Mouse (Mus musculus) embryonic facial prominence, embryonic 11.5 days (tissue): ENCODE data around the gene Sik3. TPM values are rescaled to one million over a fixed set of nuclear protein-coding genes. Genes with fewer than 3 reads are reported as not detected.

Experiments
- ATAC-seq: fragments of 200-750 bp; cut with Nextera tagmentation; replicated peaks from 2 replicates; pipeline ENCODE4 v1.8.0; 2017; ENCODE audit warnings: low read depth; ENCODE audit not compliant: insufficient number of reproducible peaks, low FRiP score, low TSS enrichment
- DNase-seq: peaks from one replicate; pipeline ENCODE4 v3.0.0-alpha.2; 2015; ENCODE audit warnings: low spot score
- H3K27ac ChIP-seq: fragments of 300-500 bp; sonication (generic); replicated peaks from 2 replicates; pipeline ENCODE4 v1.5.1; 2014; ENCODE audit warnings: mild to moderate bottlenecking, low read depth, low read length, control low read depth
- H3K27me3 ChIP-seq: fragments of 300-500 bp; sonication (generic); 2 replicates; pipeline ENCODE4 v1.6.1; 2014; ENCODE audit warnings: mild to moderate bottlenecking, low read length, moderate library complexity, mixed read lengths; ENCODE audit not compliant: control insufficient read depth, insufficient read depth
- H3K36me3 ChIP-seq: fragments of 300-500 bp; sonication (generic); replicated peaks from 2 replicates; pipeline ENCODE4 v1.6.1; 2014; ENCODE audit warnings: low read depth, mild to moderate bottlenecking, low read length, moderate library complexity, mixed read lengths; ENCODE audit not compliant: control insufficient read depth, insufficient read depth
- H3K4me1 ChIP-seq: fragments of 300-500 bp; sonication (generic); 2 replicates; pipeline ENCODE4 v1.6.1; 2014; ENCODE audit warnings: low read length, mixed read lengths; ENCODE audit not compliant: control insufficient read depth, insufficient read depth
- H3K4me2 ChIP-seq: fragments of 300-500 bp; sonication (generic); 2 replicates; pipeline ENCODE4 v1.6.1; 2014; ENCODE audit warnings: low read depth, mild to moderate bottlenecking, control low read depth, low read length, moderate library complexity
- H3K4me3 ChIP-seq: fragments of 300-500 bp; sonication (generic); 2 replicates; pipeline ENCODE4 v1.5.1; 2014; ENCODE audit warnings: low read depth, low read length, control low read depth
- H3K9ac ChIP-seq: fragments of 300-500 bp; sonication (generic); replicated peaks from 2 replicates; pipeline ENCODE4 v1.6.1; 2014; ENCODE audit warnings: mild to moderate bottlenecking, control low read depth, low read length
- H3K9me3 ChIP-seq: fragments of 300-500 bp; sonication (generic); replicated peaks from 2 replicates; pipeline ENCODE4 v1.6.1; 2016; ENCODE audit warnings: mild to moderate bottlenecking, low read length, inconsistent platforms, mixed read lengths; ENCODE audit not compliant: control insufficient read depth
- WGBS: fragments of 180-500 bp; shearing (Covaris S2); extraction: QIAGEN DNeasy Blood & Tissue Kit; methylation state at CpG from one replicate; pipeline ENCODE4 v1.1.7; 2014; 5-methylcytosine and 5-hydroxymethylcytosine counted together
- polyA plus RNA-seq: library from polyadenylated mRNA; unstranded; fragments of >200 nt; fragmentation: Nextera tagmentation; extraction: Ambion mirVana; gene quantifications from 2 replicates; pipeline ENCODE4 v1.2.1, GENCODE M21; 2014

The Sik3 gene
- polyA plus RNA-seq, 1 experiment from 2014 or later = 8.2 TPM

DNA sequence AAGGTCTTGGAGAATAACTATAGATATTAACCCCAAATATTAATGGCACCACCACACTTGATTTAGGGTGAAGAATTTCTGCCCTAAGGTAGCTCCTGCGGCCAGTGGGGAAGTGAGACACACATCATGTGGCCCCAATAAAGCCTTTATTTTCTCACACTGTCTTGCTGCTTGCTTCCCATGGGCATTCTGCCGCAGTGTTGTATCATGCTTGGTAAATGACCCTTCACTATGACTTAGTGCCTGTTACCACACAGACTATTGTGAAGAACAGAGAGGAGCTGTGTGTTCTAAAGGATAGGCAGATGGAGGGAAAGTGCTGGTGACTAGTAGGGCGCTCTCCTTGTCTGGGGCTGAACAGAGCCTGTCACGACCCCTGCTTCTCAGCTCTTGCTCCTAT lies 54.1 kb downstream of the Sik3 start:
- H3K4me2 ChIP-seq = no peak overlapping the region
- no peak overlapping the region for H3K27ac ChIP-seq
- ATAC-seq = no peak
- WGBS = 62% methylated on average over 4 of the region's 4 CpGs
- H3K4me1 ChIP-seq = no peaks in the 10 kb centered on the region
- H3K27me3 ChIP-seq = no peaks in the 10 kb centered on the region
- H3K9ac ChIP-seq = no peak overlapping the region
- no peak for DNase-seq
- H3K36me3 ChIP-seq = no peaks in the 10 kb centered on the region
- no peaks in the 10 kb centered on the region for H3K9me3 ChIP-seq
- H3K4me3 ChIP-seq = no peak overlapping the region

DNA sequence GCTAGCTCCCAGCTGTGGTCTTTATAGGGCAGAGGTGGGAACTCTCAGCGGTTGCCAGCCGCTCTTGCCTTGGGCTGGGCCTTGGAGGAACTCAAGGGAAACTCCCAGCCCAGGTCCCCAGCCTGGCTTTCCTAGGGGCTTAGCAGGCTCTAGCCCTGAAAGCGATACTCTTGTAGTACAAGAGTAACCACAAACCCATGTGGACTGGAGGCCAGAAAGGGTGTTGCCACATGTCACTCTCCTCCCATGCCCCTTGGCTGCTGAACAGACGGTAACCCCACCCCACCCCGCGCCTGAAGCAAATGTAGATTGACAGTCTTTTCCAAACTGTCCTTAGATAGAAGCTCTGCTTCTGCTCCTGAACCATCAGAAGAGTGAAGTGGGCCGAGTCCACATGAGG lies 55.1 kb downstream of the Sik3 start:
- H3K27ac ChIP-seq = no peak overlapping the region
- peak; percentile 50 for DNase-seq
- H3K36me3 ChIP-seq = no peaks in the 10 kb centered on the region
- no peaks in the 10 kb centered on the region for H3K27me3 ChIP-seq
- H3K4me3 ChIP-seq = no peak overlapping the region
- H3K4me2 ChIP-seq = no peak overlapping the region
- H3K9me3 ChIP-seq = no peaks in the 10 kb centered on the region
- no peak for ATAC-seq
- WGBS = 47% methylated on average over 7 of the region's 7 CpGs
- no peak overlapping the region for H3K9ac ChIP-seq
- no peaks in the 10 kb centered on the region for H3K4me1 ChIP-seq

DNA sequence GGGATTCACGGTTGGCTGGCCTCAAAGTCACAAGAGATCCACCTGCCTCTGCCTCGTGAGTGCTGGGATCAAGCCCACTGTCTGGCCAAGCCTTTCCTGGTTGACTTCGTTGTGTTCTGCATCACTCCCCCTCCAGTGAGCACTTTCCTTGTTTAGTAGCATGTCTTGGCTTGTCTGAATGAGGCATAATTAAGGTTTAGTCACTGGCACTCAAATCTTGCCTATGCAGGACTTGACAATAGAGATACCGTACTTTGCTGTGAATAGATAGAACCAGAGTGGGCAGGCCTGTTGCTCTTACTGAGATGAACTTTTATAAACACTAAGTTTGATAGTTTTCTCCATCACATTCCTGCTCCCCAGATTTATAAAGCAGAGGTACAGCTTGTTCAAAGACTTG lies 56.4 kb downstream of the Sik3 start:
- 85% methylated on average over 4 of the region's 4 CpGs for WGBS
- no peak overlapping the region for H3K4me2 ChIP-seq
- no peaks in the 10 kb centered on the region for H3K9me3 ChIP-seq
- H3K4me1 ChIP-seq = no peaks in the 10 kb centered on the region
- H3K27me3 ChIP-seq = no peaks in the 10 kb centered on the region
- H3K9ac ChIP-seq = no peak overlapping the region
- H3K36me3 ChIP-seq = no peaks in the 10 kb centered on the region
- ATAC-seq (no peak), DNase-seq (no peak)
- H3K27ac ChIP-seq = no peak overlapping the region
- no peak overlapping the region for H3K4me3 ChIP-seq

DNA sequence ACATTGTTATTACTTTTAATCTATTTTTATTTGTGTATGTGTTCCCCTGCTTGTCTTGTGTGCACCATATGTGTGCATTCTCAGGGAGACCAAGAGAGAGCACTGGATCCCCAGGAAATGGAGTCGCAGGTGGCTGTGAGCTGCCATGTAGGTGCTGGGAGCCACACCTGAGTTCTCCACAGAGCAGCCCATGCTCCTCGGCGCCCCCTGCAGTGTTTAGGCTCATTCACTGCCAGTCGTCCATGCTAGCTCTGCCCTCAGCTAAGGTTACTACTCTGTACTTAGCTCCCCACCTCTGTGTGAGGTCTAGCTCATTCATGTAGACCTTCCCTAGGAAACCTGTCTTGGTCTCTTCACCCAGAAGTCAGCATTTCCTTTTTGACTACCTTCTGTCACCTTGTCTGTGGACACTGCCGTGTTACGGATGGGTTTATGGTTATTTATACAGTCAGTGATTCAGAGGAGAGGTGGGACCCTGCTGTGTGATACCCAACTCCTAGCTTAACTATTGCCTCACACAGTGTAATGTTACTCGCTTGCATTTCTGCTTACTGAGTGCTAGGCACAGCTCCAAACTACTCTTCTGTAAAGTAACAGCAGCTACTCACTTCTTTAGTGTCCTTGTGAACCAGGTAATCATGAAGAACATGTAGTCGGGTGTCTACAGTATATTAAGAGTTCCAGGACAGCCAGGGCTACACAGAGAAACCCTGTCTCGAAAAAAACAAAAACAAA lies 59.6 kb downstream of the Sik3 start:
- WGBS = 73% methylated on average over 9 of the region's 9 CpGs

DNA sequence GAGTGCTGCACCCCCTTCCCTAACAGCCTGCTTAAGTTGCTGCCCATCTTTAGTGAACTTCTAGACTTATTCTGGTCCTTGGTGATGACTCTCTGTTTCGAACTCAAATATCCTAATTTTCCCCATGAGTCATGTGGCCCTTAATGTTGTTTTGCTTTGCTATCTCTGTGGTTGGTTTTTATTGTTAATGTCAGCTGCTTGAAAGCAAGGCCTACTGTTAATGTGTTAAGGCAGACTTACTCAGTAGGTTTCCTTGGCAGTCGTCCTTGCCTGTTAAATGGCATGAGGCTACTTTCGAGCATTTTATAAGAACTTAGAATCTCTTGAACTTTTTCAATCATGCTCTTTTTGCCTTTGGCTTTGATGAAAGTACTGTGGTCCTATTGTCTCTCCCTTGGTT lies 60.8 kb downstream of the Sik3 start:
- Histone ChIP-seq H3K27me3 (no peaks in the 10 kb centered on the region), H3K27ac (no peak overlapping the region), H3K9me3 (no peaks in the 10 kb centered on the region), H3K4me2 (no peak overlapping the region), H3K4me3 (no peak overlapping the region), H3K36me3 (no peaks in the 10 kb centered on the region), H3K4me1 (no peaks in the 10 kb centered on the region), H3K9ac (no peak overlapping the region)
- WGBS = 84% methylated on average over 3 of the region's 3 CpGs
- DNase-seq (no peak), ATAC-seq (no peak)

More for the DNA sequence above, 59.6 kb downstream of the Sik3 start:
- Histone ChIP-seq H3K27ac (no peak overlapping the region), H3K4me2 (no peak overlapping the region), H3K9ac (no peak overlapping the region), H3K4me1 (no peaks in the 10 kb centered on the region), H3K27me3 (no peaks in the 10 kb centered on the region), H3K9me3 (no peaks in the 10 kb centered on the region), H3K4me3 (no peak overlapping the region), H3K36me3 (no peaks in the 10 kb centered on the region)
- ATAC-seq = no peak
- DNase-seq = no peak

DNA sequence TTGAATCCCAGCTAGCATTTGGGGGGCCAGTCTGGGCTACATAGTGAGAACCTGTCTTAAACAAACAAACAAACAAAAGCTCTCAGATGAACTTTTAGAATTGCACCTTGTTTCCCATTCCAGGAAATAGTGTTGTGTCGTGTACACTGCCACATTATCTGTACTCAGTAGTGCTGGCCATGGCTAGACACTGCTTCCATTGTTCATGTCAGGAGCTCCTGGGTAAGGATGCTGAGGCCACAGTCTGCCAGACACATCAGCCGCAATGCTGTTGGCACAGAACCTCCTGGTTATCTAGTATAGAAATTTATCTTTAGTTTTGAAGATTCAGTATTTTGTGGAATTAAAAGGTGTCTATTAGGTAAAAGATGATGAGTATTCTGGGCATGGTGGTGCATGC lies 63.0 kb downstream of the Sik3 start:
- no peaks in the 10 kb centered on the region for H3K9me3 ChIP-seq
- H3K4me1 ChIP-seq = no peaks in the 10 kb centered on the region
- 45% methylated on average over 2 of the region's 2 CpGs for WGBS
- DNase-seq = no peak
- H3K4me2 ChIP-seq = no peak overlapping the region
- H3K9ac ChIP-seq = no peak overlapping the region
- no peaks in the 10 kb centered on the region for H3K27me3 ChIP-seq
- no peak overlapping the region for H3K27ac ChIP-seq
- ATAC-seq = no peak
- no peak overlapping the region for H3K4me3 ChIP-seq
- no peaks in the 10 kb centered on the region for H3K36me3 ChIP-seq

DNA sequence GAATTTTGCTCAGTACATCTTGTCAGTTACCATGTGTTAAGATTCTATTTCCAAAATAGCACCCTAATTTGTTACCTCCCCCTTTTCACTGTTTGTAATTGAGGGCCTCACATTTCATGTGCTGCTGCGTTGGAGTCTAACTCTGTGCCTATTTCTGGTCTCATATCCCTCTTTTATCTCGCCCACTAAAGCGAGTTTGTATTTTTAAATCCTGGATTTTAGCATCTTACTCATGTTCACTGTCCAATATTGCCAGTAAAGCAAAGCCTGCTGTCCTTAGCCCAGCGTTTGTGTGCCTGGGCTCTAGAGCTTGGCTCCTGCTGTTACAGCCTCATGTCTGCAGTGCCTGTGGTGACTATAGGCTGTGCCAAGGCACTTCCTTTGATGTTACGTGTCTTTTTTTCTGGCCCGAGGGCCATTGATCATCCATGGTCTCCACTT lies 69.8 kb downstream of the Sik3 start:
- Histone ChIP-seq H3K27ac (no peak overlapping the region), H3K4me3 (no peak overlapping the region), H3K27me3 (no peaks in the 10 kb centered on the region), H3K4me1 (no peaks in the 10 kb centered on the region), H3K9ac (no peak overlapping the region), H3K36me3 (no peaks in the 10 kb centered on the region), H3K9me3 (no peaks in the 10 kb centered on the region), H3K4me2 (no peak overlapping the region)
- DNase-seq (no peak), ATAC-seq (no peak)
- 78% methylated on average over 6 of the region's 6 CpGs for WGBS

DNA sequence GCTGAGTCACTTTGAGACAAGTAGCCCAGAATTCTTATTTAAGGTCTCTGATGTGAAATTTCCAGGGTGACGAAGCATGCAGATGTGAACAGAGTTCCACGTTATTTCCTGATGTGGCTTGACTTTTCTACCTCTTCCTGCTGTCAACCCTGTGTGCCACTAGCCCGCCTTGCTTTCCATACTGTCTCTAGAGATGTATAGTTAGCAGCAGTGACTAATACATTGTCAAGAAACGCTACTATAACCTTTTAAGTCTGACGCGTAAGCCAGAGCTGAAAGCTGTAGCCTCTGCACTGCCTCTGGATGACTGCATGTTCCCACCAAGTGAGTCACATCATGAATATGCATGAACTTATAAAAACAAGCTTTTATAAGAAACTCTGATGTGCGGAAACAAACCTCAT lies 70.9 kb downstream of the Sik3 start:
- no peaks in the 10 kb centered on the region for H3K4me1 ChIP-seq
- no peaks in the 10 kb centered on the region for H3K27me3 ChIP-seq
- no peak overlapping the region for H3K4me3 ChIP-seq
- H3K9me3 ChIP-seq = no peaks in the 10 kb centered on the region
- no peak overlapping the region for H3K4me2 ChIP-seq
- no peak for ATAC-seq
- H3K9ac ChIP-seq = no peak overlapping the region
- WGBS = 89% methylated on average over 7 of the region's 7 CpGs
- no peak for DNase-seq
- no peaks in the 10 kb centered on the region for H3K36me3 ChIP-seq
- H3K27ac ChIP-seq = no peak overlapping the region
